Mouse (Mus musculus): ENCODE measurements around the gene Col6a1.

Col6a1 gene

GRCm38 (mm10) chr10:76678122-76678521, 47.8 kb downstream of the Col6a1 start:
- no peak for DNase-seq (ENCODE audit: low read depth)

- no peak for DNase-seq (ENCODE audit: low read depth)
Observed at GRCm38 (mm10) chr10:76675268-76675667, 50.7 kb downstream of the Col6a1 start.

- no peak for DNase-seq (ENCODE audit: low read depth)
Observed at GRCm38 (mm10) chr10:76674581-76674980, 51.4 kb downstream of the Col6a1 start.

- no peak for DNase-seq (ENCODE audit: low read depth)
Observed at GRCm38 (mm10) chr10:76671939-76672338, 54.0 kb downstream of the Col6a1 start.

- DNase-seq (ENCODE audit: low read depth) = no peak
Observed at GRCm38 (mm10) chr10:76668947-76669284, 57.1 kb downstream of the Col6a1 start.

GRCm38 (mm10) chr10:76668261-76668946, 57.6 kb downstream of the Col6a1 start:
- DNase-seq (ENCODE audit: low read depth) = no peak

- no peak for DNase-seq (ENCODE audit: low read depth)
Observed at GRCm38 (mm10) chr10:76667197-76667805, 58.7 kb downstream of the Col6a1 start.

GRCm38 (mm10) chr10:76665551-76665950, 60.4 kb downstream of the Col6a1 start:
- no peak for DNase-seq (ENCODE audit: low read depth)

GRCm38 (mm10) chr10:76664156-76665115, 61.5 kb downstream of the Col6a1 start:
- DNase-seq (ENCODE audit: low read depth) = no peak
